Mouse (Mus musculus): Measurements from ENCODE around the gene Tekt1. TPM values are rescaled to one million over a fixed set of nuclear protein-coding genes. Genes with fewer than 3 reads are reported as not detected.
A peak's percentile ranks its signal among the peaks of the same experiment; 100 is the strongest.

Gene Tekt1
- polyA plus RNA-seq, 1 experiment: 1.1 TPM

DNA sequence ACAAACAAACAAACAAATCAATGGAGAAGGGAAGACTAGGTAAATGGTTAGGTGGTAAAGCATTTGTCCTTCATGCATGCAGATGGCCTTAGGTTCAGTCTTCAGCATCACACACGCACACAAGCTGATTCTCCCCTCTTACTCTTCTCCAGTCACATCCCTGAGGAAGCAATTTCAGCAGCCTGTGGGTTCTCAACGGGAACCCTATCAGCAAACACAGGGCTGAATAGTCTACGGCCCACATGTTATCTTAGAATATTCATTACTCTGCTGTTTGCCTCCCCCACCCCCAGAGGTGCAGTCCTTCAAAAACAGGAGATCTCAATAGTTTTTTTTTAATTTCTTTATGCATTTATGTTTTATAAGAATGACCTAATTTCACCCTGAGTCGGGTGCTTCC, 51.8 kb downstream of the Tekt1 start:
- no peak for DNase-seq
- no peak overlapping the region for H3K4me3 ChIP-seq (replicated peaks; ENCODE audit: insufficient read depth, low read depth, low read length)
- no peaks in the 10 kb centered on the region for H3K27me3 ChIP-seq (ENCODE audit: control insufficient read depth, insufficient read depth, low read length)
- H3K4me1 ChIP-seq (ENCODE audit: control insufficient read depth, insufficient read depth, low read length): no peaks in the 10 kb centered on the region
- TF ChIP-seq CTCF (IDR thresholded peaks at IDR 0.05; ENCODE audit: borderline replicate concordance, insufficient read depth, low read depth, low read length): no peak
- no peak for TF ChIP-seq POLR2A (IDR thresholded peaks at IDR 0.05; ENCODE audit: borderline replicate concordance, insufficient read depth, low read length)
- no peak overlapping the region for H3K27ac ChIP-seq (ENCODE audit: insufficient read depth, low read length)
- 88% methylated on average over 4 of the region's 4 CpGs for WGBS

DNA sequence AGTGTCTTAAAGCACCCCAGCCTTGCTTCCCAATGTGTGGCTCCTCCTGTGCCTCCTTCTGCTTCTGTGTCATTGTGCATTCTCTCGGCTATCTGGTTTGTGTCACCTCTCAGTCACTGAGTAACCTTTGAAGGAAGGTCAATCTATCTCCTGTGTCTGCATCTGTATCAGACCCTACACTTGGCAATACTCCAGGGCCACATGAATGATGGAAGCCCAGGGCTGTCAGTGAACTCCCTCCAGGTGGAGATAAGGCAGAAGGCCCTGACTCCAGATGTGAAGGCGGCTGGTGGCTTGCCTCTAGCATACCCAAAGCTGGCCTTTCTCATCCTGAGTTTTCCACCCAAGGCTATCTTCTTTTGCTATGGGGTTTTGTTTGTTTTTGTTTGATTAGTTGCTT, 53.3 kb downstream of the Tekt1 start:
- WGBS: 81% methylated on average over 2 of the region's 2 CpGs
- TF ChIP-seq CTCF (IDR thresholded peaks at IDR 0.05; ENCODE audit: borderline replicate concordance, insufficient read depth, low read depth, low read length): no peak
- TF ChIP-seq POLR2A (IDR thresholded peaks at IDR 0.05; ENCODE audit: borderline replicate concordance, insufficient read depth, low read length): no peak
- no peak overlapping the region for H3K4me3 ChIP-seq (replicated peaks; ENCODE audit: insufficient read depth, low read depth, low read length)

DNA sequence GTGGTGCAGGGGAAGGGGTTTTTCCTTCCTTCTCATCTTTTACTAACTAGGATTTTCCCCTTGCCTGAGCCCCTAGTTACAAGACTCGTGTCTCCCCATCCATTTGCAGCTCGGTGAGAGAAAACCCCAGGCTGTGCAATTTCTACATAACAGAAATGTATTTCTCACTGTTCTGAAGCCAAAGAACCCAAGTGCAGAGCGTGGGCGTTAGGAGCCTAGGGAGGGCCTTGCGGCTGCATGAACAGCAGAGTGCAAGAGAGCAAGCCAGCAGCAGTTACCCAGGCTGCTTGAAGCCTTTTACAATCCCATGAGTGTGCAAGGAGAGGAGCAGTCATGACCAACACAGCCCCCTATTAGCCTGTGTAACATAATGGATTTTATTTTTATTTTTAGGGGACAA, 54.8 kb downstream of the Tekt1 start:
- no peak overlapping the region for H3K4me3 ChIP-seq (replicated peaks; ENCODE audit: insufficient read depth, low read depth, low read length)
- no peaks in the 10 kb centered on the region for H3K27me3 ChIP-seq (ENCODE audit: control insufficient read depth, insufficient read depth, low read length)
- 79% methylated on average over 5 of the region's 5 CpGs for WGBS
- 0 out of 2 replicates have a peak, but pooled peaks cover under 1% of the 10 kb centered on the region for H3K4me1 ChIP-seq (ENCODE audit: control insufficient read depth, insufficient read depth, low read length)
- no peak overlapping the region for H3K27ac ChIP-seq (ENCODE audit: insufficient read depth, low read length)
- no peak for DNase-seq
- TF ChIP-seq CTCF (IDR thresholded peaks at IDR 0.05; ENCODE audit: borderline replicate concordance, insufficient read depth, low read depth, low read length) (no peak), POLR2A (IDR thresholded peaks at IDR 0.05; ENCODE audit: borderline replicate concordance, insufficient read depth, low read length) (no peak)

More for the DNA sequence above, 53.3 kb downstream of the Tekt1 start:
- no peak overlapping the region for H3K27ac ChIP-seq (ENCODE audit: insufficient read depth, low read length)
- H3K27me3 ChIP-seq (ENCODE audit: control insufficient read depth, insufficient read depth, low read length): no peaks in the 10 kb centered on the region
- no peak for DNase-seq
- H3K4me1 ChIP-seq (ENCODE audit: control insufficient read depth, insufficient read depth, low read length): no peaks in the 10 kb centered on the region

DNA sequence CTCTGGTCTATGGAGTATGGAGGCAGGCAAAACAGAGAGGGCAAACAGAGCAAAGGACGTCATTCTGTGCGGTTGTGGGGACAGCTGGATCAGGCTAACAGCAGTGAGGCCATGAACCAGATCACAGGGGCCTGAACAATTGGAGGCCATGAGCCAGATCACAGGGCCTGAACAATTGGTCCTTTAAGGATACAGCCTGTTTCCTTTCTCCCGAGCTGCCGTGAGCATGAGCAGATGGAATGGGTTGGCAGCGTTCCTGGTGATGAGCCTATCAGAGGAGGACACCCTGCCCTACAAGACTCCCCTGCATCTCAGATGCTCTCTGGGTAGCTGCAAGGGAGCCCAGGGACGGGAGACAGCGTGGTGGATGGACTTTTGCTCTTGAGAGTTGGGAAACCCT, 60.0 kb downstream of the Tekt1 start:
- WGBS: 19% methylated on average over 7 of the region's 7 CpGs
- TF ChIP-seq CTCF (IDR thresholded peaks at IDR 0.05; ENCODE audit: borderline replicate concordance, insufficient read depth, low read depth, low read length) (no peak), POLR2A (IDR thresholded peaks at IDR 0.05; ENCODE audit: borderline replicate concordance, insufficient read depth, low read length) (no peak)
- H3K27me3 ChIP-seq (ENCODE audit: control insufficient read depth, insufficient read depth, low read length): no peaks in the 10 kb centered on the region
- peak; percentile 67 to 78 for DNase-seq
- H3K27ac ChIP-seq (ENCODE audit: insufficient read depth, low read length): peak overlapping the region; percentile 38; the same call in 1 of the 2 replicates
- H3K4me3 ChIP-seq (replicated peaks; ENCODE audit: insufficient read depth, low read depth, low read length): no peak overlapping the region
- H3K4me1 ChIP-seq (ENCODE audit: control insufficient read depth, insufficient read depth, low read length): peaks cover 6% of the 10 kb centered on the region; the same call in 1 of the 2 replicates

DNA sequence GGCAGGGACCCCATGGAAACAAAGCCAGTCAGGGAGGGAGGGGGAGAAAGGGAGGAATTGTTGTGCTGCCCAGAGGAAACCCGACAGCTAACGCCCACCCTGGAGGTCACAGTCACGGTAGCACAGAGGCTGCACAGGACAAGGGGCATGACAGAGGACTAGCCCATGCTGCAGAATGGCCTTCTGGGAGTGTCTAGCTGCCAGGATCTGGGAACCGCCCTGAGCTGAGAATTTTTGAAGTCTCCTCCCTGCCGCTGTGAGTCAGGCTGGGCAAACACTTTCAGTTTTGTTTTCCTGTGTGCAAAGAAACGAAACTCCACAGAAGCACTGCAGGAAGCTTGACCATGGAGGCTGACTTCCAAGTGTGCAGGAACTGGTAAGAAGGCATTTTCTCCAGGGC, 60.9 kb downstream of the Tekt1 start, which contains the start of gene Xaf1:
Gene Xaf1 (plus strand): TSS at position 296 of the 400 bp plus-strand sequence.
- peak in 1 of 2 experiments; percentile 5 for DNase-seq
- Histone ChIP-seq H3K27me3 (ENCODE audit: control insufficient read depth, insufficient read depth, low read length) (no peaks in the 10 kb centered on the region), H3K4me3 (replicated peaks; ENCODE audit: insufficient read depth, low read depth, low read length) (peak within 1 kb of the TSS; percentile 31), H3K4me1 (ENCODE audit: control insufficient read depth, insufficient read depth, low read length) (peaks cover 6% of the 10 kb centered on the region; the same call in 1 of the 2 replicates), H3K27ac (ENCODE audit: insufficient read depth, low read length) (peak within 1 kb of the TSS; percentile 38; the same call in 1 of the 2 replicates)
- TF ChIP-seq POLR2A (IDR thresholded peaks at IDR 0.05; ENCODE audit: borderline replicate concordance, insufficient read depth, low read length) (no peak), CTCF (IDR thresholded peaks at IDR 0.05; ENCODE audit: borderline replicate concordance, insufficient read depth, low read depth, low read length) (no peak)
- WGBS: 19% methylated on average over 6 of the region's 6 CpGs

Other genes starting within 250 kb of the Tekt1 start
- gene Pitpnm3, start 226.7 kb downstream of the Tekt1 start, polyA plus RNA-seq (2012; rRNA removed): 55.9 and 62.9 TPM in 2 replicates
- gene Gm43951, start 155.6 kb downstream of the Tekt1 start, polyA plus RNA-seq (2012; rRNA removed): 2.8 and 3.1 TPM in 2 replicates
- gene 4933427D14Rik, start 155.0 kb downstream of the Tekt1 start, polyA plus RNA-seq (2012; rRNA removed): 19.4 and 19.8 TPM in 2 replicates
- 51.4 and 62.2 TPM in 2 replicates for gene Txndc17, start 154.9 kb downstream of the Tekt1 start, polyA plus RNA-seq (2012; rRNA removed)
- gene Med31, start 146.8 kb downstream of the Tekt1 start, polyA plus RNA-seq (2012; rRNA removed): 28.5 and 31.7 TPM in 2 replicates
- gene Slc13a5, start 95.2 kb downstream of the Tekt1 start, polyA plus RNA-seq (2012; rRNA removed): 9.6 TPM in 2 replicates
- 12.2 and 13.6 TPM in 2 replicates for gene Xaf1, start 60.8 kb downstream of the Tekt1 start, polyA plus RNA-seq (2012; rRNA removed)
- not detected in 2 replicates for gene Fbxo39, start 48.0 kb downstream of the Tekt1 start, polyA plus RNA-seq (2012; rRNA removed)
- 1.5 and 1.6 TPM in 2 replicates for gene Smtnl2, start 49.3 kb upstream of the Tekt1 start, polyA plus RNA-seq (2012; rRNA removed)
- gene Ggt6, start 73.1 kb upstream of the Tekt1 start, polyA plus RNA-seq (2012; rRNA removed): 0.14 and 0.15 TPM in 2 replicates
- gene Mybbp1a, start 78.9 kb upstream of the Tekt1 start, polyA plus RNA-seq (2012; rRNA removed): 52.5 and 61.3 TPM in 2 replicates
- 55.3 and 59.5 TPM in 2 replicates for gene Spns2, start 127.5 kb upstream of the Tekt1 start, polyA plus RNA-seq (2012; rRNA removed)
- 0.63 and 0.84 TPM in 2 replicates for gene Spns3, start 188.1 kb upstream of the Tekt1 start, polyA plus RNA-seq (2012; rRNA removed)
- gene Ube2g1, start 244.8 kb upstream of the Tekt1 start, polyA plus RNA-seq (2012; rRNA removed): 41.3 and 44.5 TPM in 2 replicates